Mouse (Mus musculus) limb, embryonic 15.5 days (tissue): Measurements from ENCODE around the gene Igf2bp1. TPM values are rescaled to one million over a fixed set of nuclear protein-coding genes. Genes with fewer than 3 reads are reported as not detected.
A peak's percentile ranks its signal among the peaks of the same experiment; 100 is the strongest.

Experiments
- ATAC-seq: fragments of 200-750 bp; cut with Nextera tagmentation; 2 replicates; pipeline ENCODE4 v1.8.0; 2017; ENCODE audit warnings: low read depth, moderate TSS enrichment; ENCODE audit not compliant: insufficient number of reproducible peaks, low FRiP score, low TSS enrichment
- H3K27ac ChIP-seq: fragments of 300-500 bp; sonication (generic); 2 replicates; pipeline ENCODE4 v1.5.1; 2015; ENCODE audit warnings: moderate library complexity, mild to moderate bottlenecking, inconsistent platforms
- H3K27me3 ChIP-seq: fragments of 300-500 bp; sonication (generic); 2 replicates; pipeline ENCODE4 v1.6.1; 2015; ENCODE audit warnings: inconsistent platforms
- H3K36me3 ChIP-seq: fragments of 300-500 bp; sonication (generic); 2 replicates; pipeline ENCODE4 v1.6.1; 2015; ENCODE audit warnings: inconsistent platforms
- H3K4me1 ChIP-seq: fragments of 300-500 bp; sonication (generic); 2 replicates; pipeline ENCODE4 v1.6.1; 2015; ENCODE audit warnings: inconsistent platforms
- H3K4me2 ChIP-seq: fragments of 300-500 bp; sonication (generic); 2 replicates; pipeline ENCODE4 v1.6.1; 2015; ENCODE audit warnings: mild to moderate bottlenecking, inconsistent platforms
- H3K4me3 ChIP-seq: fragments of 300-500 bp; sonication (generic); 2 replicates; pipeline ENCODE4 v1.5.1; 2015; ENCODE audit warnings: mild to moderate bottlenecking, inconsistent platforms
- H3K9ac ChIP-seq: fragments of 300-500 bp; sonication (generic); 2 replicates; pipeline ENCODE4 v1.6.1; 2015; ENCODE audit warnings: inconsistent platforms
- H3K9me3 ChIP-seq: fragments of 300-500 bp; sonication (generic); 2 replicates; pipeline ENCODE4 v1.6.1; 2016; ENCODE audit warnings: inconsistent platforms
- WGBS: fragments of 180-500 bp; shearing (Covaris S2); methylation state at CpG from one replicate; pipeline ENCODE4 v1.1.7; 2015; 5-methylcytosine and 5-hydroxymethylcytosine counted together
- polyA plus RNA-seq: library from polyadenylated mRNA; unstranded; fragments of >200 nt; fragmentation: Nextera tagmentation; extraction: Ambion mirVana; gene quantifications from 2 replicates; pipeline ENCODE4 v1.2.1, GENCODE M21; 2015

Igf2bp1 gene
- 38.8 and 41.4 TPM in 2 replicates for polyA plus RNA-seq

- ATAC-seq: peak; percentile 52
- H3K27me3 ChIP-seq: peaks cover 7% of the 10 kb centered on the region; the same call in 1 of the 2 replicates
- no peaks in the 10 kb centered on the region for H3K36me3 ChIP-seq
- H3K27ac ChIP-seq: peak within 1 kb of the TSS; percentile 95
- H3K4me2 ChIP-seq: peak within 1 kb of the TSS; percentile 96
- peaks cover 41% of the 10 kb centered on the region for H3K4me1 ChIP-seq
- under 1% methylated on average over 63 of the region's 74 CpGs for whole genome bisulfite sequencing
- H3K9ac ChIP-seq: peak within 1 kb of the TSS; percentile 87
- no peaks in the 10 kb centered on the region for H3K9me3 ChIP-seq
- peak within 1 kb of the TSS; percentile 76 for H3K4me3 ChIP-seq
Measured at GRCm38 (mm10) chr11:96005403-96006271, at the start of gene Igf2bp1. Gene Igf2bp1, minus strand, starts transcription at chr11:96005940.

GRCm38 (mm10) chr11:96050854-96051253 lies 45.1 kb upstream of the Igf2bp1 start:
- Histone ChIP-seq H3K4me3 (no peak overlapping the region), H3K4me2 (no peak overlapping the region), H3K27me3 (no peaks in the 10 kb centered on the region), H3K36me3 (peaks cover 84% of the 10 kb centered on the region), H3K4me1 (no peaks in the 10 kb centered on the region), H3K9me3 (no peaks in the 10 kb centered on the region), H3K27ac (no peak overlapping the region), H3K9ac (no peak overlapping the region)
- 94% methylated on average over 3 of the region's 3 CpGs for WGBS
- ATAC-seq: no peak

- no peak overlapping the region for H3K4me2 ChIP-seq
- ATAC-seq: no peak
- H3K4me1 ChIP-seq: no peaks in the 10 kb centered on the region
- H3K27ac ChIP-seq: no peak overlapping the region
- no peaks in the 10 kb centered on the region for H3K27me3 ChIP-seq
- WGBS: 79% methylated on average over 4 of the region's 4 CpGs
- H3K36me3 ChIP-seq: peaks cover 84% of the 10 kb centered on the region
- no peak overlapping the region for H3K9ac ChIP-seq
- no peaks in the 10 kb centered on the region for H3K9me3 ChIP-seq
- no peak overlapping the region for H3K4me3 ChIP-seq
Measured at GRCm38 (mm10) chr11:96049939-96050338, 44.2 kb upstream of the Igf2bp1 start.

GRCm38 (mm10) chr11:96047469-96048373 lies 42.0 kb upstream of the Igf2bp1 start:
- 76% methylated on average over 4 of the region's 4 CpGs for WGBS
- H3K4me3 ChIP-seq: no peak overlapping the region
- H3K27ac ChIP-seq: peak overlapping the region; percentile 3; the same call in 1 of the 2 replicates
- no peaks in the 10 kb centered on the region for H3K4me1 ChIP-seq
- no peak overlapping the region for H3K4me2 ChIP-seq
- H3K9ac ChIP-seq: no peak overlapping the region
- H3K36me3 ChIP-seq: peaks cover 83% of the 10 kb centered on the region
- H3K27me3 ChIP-seq: no peaks in the 10 kb centered on the region
- ATAC-seq: no peak
- H3K9me3 ChIP-seq: no peaks in the 10 kb centered on the region

- Histone ChIP-seq H3K9ac (no peak overlapping the region), H3K9me3 (no peaks in the 10 kb centered on the region), H3K4me1 (no peaks in the 10 kb centered on the region), H3K4me3 (no peak overlapping the region), H3K4me2 (no peak overlapping the region), H3K27me3 (no peaks in the 10 kb centered on the region), H3K27ac (peak overlapping the region; percentile 13; the same call in 1 of the 2 replicates), H3K36me3 (peaks cover 75% of the 10 kb centered on the region)
- ATAC-seq: no peak
- WGBS: 74% methylated on average over 2 of the region's 2 CpGs
Measured at GRCm38 (mm10) chr11:96046793-96047192, 41.1 kb upstream of the Igf2bp1 start.

GRCm38 (mm10) chr11:96046028-96046427 lies 40.3 kb upstream of the Igf2bp1 start:
- WGBS: 68% methylated on average over 8 of the region's 8 CpGs

GRCm38 (mm10) chr11:96044803-96045567 lies 39.2 kb upstream of the Igf2bp1 start:
- Histone ChIP-seq H3K36me3 (peaks cover 65% of the 10 kb centered on the region), H3K4me3 (no peak overlapping the region), H3K27ac (no peak overlapping the region), H3K27me3 (no peaks in the 10 kb centered on the region), H3K4me1 (no peaks in the 10 kb centered on the region), H3K9ac (no peak overlapping the region), H3K4me2 (no peak overlapping the region), H3K9me3 (no peaks in the 10 kb centered on the region)
- no peak for ATAC-seq
- 85% methylated on average over 11 of the region's 11 CpGs for WGBS

More at GRCm38 (mm10) chr11:96046028-96046427, 40.3 kb upstream of the Igf2bp1 start:
- Histone ChIP-seq H3K36me3 (peaks cover 71% of the 10 kb centered on the region), H3K27ac (no peak overlapping the region), H3K4me2 (no peak overlapping the region), H3K4me1 (no peaks in the 10 kb centered on the region), H3K9ac (no peak overlapping the region), H3K27me3 (no peaks in the 10 kb centered on the region), H3K9me3 (no peaks in the 10 kb centered on the region), H3K4me3 (no peak overlapping the region)
- no peak for ATAC-seq

- H3K4me1 ChIP-seq: peaks cover 8% of the 10 kb centered on the region
- H3K36me3 ChIP-seq: peaks cover 28% of the 10 kb centered on the region
- 100% methylated on average over 1 of the region's 1 CpGs for WGBS
- H3K4me3 ChIP-seq: no peak overlapping the region
- no peaks in the 10 kb centered on the region for H3K9me3 ChIP-seq
- H3K4me2 ChIP-seq: no peak overlapping the region
- ATAC-seq: no peak
- H3K27me3 ChIP-seq: no peaks in the 10 kb centered on the region
- no peak overlapping the region for H3K9ac ChIP-seq
- H3K27ac ChIP-seq: no peak overlapping the region
Measured at GRCm38 (mm10) chr11:96038560-96038959, 32.8 kb upstream of the Igf2bp1 start.

- Histone ChIP-seq H3K27me3 (no peaks in the 10 kb centered on the region), H3K9ac (no peak overlapping the region), H3K4me1 (peaks cover 8% of the 10 kb centered on the region), H3K9me3 (no peaks in the 10 kb centered on the region), H3K4me3 (no peak overlapping the region), H3K36me3 (peaks cover 21% of the 10 kb centered on the region), H3K27ac (no peak overlapping the region), H3K4me2 (no peak overlapping the region)
- no peak for ATAC-seq
- 91% methylated on average over 5 of the region's 5 CpGs for WGBS
Measured at GRCm38 (mm10) chr11:96037499-96037898, 31.8 kb upstream of the Igf2bp1 start.

GRCm38 (mm10) chr11:96035133-96035532 lies 29.4 kb upstream of the Igf2bp1 start:
- H3K36me3 ChIP-seq: peaks cover 12% of the 10 kb centered on the region
- H3K27me3 ChIP-seq: 0 out of 2 replicates have a peak, but pooled peaks cover 5% of the 10 kb centered on the region
- peaks cover 8% of the 10 kb centered on the region for H3K4me1 ChIP-seq
- peak overlapping the region; percentile 66 for H3K9ac ChIP-seq
- no peak for ATAC-seq
- H3K4me3 ChIP-seq: peak overlapping the region; percentile 83
- no peak overlapping the region for H3K27ac ChIP-seq
- H3K4me2 ChIP-seq: peak overlapping the region; percentile 73
- 8% methylated on average over 6 of the region's 6 CpGs for WGBS
- no peaks in the 10 kb centered on the region for H3K9me3 ChIP-seq

- 0% methylated on average over 29 of the region's 29 CpGs for WGBS
- Histone ChIP-seq H3K9me3 (no peaks in the 10 kb centered on the region), H3K4me3 (peak within 1 kb of the TSS; percentile 83), H3K4me1 (peaks cover 8% of the 10 kb centered on the region), H3K9ac (peak within 1 kb of the TSS; percentile 66), H3K27ac (peak within 1 kb of the TSS; percentile 83), H3K27me3 (0 out of 2 replicates have a peak, but pooled peaks cover 5% of the 10 kb centered on the region), H3K4me2 (peak within 1 kb of the TSS; percentile 73), H3K36me3 (peaks cover 12% of the 10 kb centered on the region)
- peak; percentile 65; the same call in 1 of the 2 replicates for ATAC-seq
Measured at GRCm38 (mm10) chr11:96034596-96035052, 28.9 kb upstream of the Igf2bp1 start, which contains the start of gene Snf8. Gene Snf8, plus strand, starts transcription at chr11:96034885.
